Mouse (Mus musculus): ENCODE results near the gene Dner. TPM values are rescaled to one million over a fixed set of nuclear protein-coding genes. Genes with fewer than 3 reads are reported as not detected.

The Dner gene
- polyA plus RNA-seq, 1 experiment = 3.3 TPM

- WGBS = 58% methylated on average over 12 of the region's 12 CpGs
- peaks cover 2% of the 10 kb centered on the region; the same call in 1 of the 2 replicates for H3K4me1 ChIP-seq (ENCODE audit: control insufficient read depth, insufficient read depth, insufficient read length, low read length)
These were observed 291.1 kb downstream of the Dner start for GRCm38 (mm10) chr1:84404880-84405279.

DNA sequence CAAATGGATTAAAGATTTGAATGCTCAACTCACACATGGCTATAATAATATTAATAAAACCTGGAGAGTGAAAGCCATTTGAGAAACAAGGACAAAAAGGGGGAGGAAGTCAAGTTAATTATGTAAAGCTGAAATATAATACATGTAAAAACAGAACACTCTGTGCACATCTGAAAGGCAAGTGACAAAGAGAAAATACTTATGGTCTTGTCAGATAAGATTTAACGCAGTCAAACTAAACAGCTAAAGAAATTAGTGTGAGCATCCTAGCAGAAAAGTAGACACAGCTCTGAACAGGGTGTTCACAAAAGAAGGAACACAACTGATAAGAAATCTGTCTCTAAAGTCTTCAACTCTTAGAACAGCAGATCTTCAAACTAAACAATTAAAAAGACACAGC is 293.9 kb downstream of the Dner start:
- TF ChIP-seq POLR2A (IDR thresholded peaks at IDR 0.05; ENCODE audit: low read depth, low read length) (no peak), CTCF (IDR thresholded peaks at IDR 0.05; ENCODE audit: extremely low read depth, insufficient read length, insufficient replicate concordance, low read depth, low read length) (no peak)
- 84% methylated on average over 1 of the region's 1 CpGs for WGBS
- no peak overlapping the region for H3K27ac ChIP-seq (ENCODE audit: insufficient read depth, low read depth, low read length)
- H3K4me1 ChIP-seq (ENCODE audit: control insufficient read depth, insufficient read depth, insufficient read length, low read length) = peaks cover under 1% of the 10 kb centered on the region; the same call in 1 of the 2 replicates
- H3K27me3 ChIP-seq (ENCODE audit: control insufficient read depth, insufficient read depth, low read length) = no peaks in the 10 kb centered on the region
- no peaks in the 10 kb centered on the region for H3K36me3 ChIP-seq (ENCODE audit: control insufficient read depth, insufficient read depth, low read length)
- H3K4me3 ChIP-seq (ENCODE audit: low read depth, low read length) = no peak overlapping the region

More at GRCm38 (mm10) chr1:84404880-84405279, 291.1 kb downstream of the Dner start:
- Histone ChIP-seq H3K27ac (ENCODE audit: insufficient read depth, low read depth, low read length) (no peak overlapping the region), H3K36me3 (ENCODE audit: control insufficient read depth, insufficient read depth, low read length) (no peaks in the 10 kb centered on the region), H3K27me3 (ENCODE audit: control insufficient read depth, insufficient read depth, low read length) (no peaks in the 10 kb centered on the region), H3K4me3 (ENCODE audit: low read depth, low read length) (no peak overlapping the region)
- TF ChIP-seq POLR2A (IDR thresholded peaks at IDR 0.05; ENCODE audit: low read depth, low read length) (no peak), CTCF (IDR thresholded peaks at IDR 0.05; ENCODE audit: extremely low read depth, insufficient read length, insufficient replicate concordance, low read depth, low read length) (no peak)

DNA sequence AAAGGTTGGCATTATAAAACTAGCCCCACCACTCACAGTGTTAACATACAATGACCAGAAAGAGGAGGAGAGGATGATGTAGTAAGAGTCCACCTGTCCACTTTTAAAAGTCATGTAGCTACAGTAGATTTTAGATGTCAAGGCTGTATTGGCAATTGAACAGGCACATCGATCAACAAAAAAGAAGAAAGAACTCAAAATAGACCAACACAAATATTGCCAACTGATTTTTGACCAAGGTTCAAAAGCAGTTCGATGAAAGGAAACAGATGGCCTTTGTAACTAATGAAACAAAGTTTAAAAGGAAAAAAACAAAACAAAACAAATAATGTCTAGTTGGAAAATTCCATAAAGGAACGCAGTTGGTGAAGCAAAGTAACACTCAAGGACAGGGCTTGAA is 296.4 kb downstream of the Dner start:
- H3K4me1 ChIP-seq (ENCODE audit: control insufficient read depth, insufficient read depth, insufficient read length, low read length) = no peaks in the 10 kb centered on the region
- 74% methylated on average over 3 of the region's 3 CpGs for WGBS
- no peaks in the 10 kb centered on the region for H3K36me3 ChIP-seq (ENCODE audit: control insufficient read depth, insufficient read depth, low read length)
- no peak overlapping the region for H3K4me3 ChIP-seq (ENCODE audit: low read depth, low read length)
- H3K27ac ChIP-seq (ENCODE audit: insufficient read depth, low read depth, low read length) = no peak overlapping the region
- no peaks in the 10 kb centered on the region for H3K27me3 ChIP-seq (ENCODE audit: control insufficient read depth, insufficient read depth, low read length)
- TF ChIP-seq CTCF (IDR thresholded peaks at IDR 0.05; ENCODE audit: extremely low read depth, insufficient read length, insufficient replicate concordance, low read depth, low read length) (no peak), POLR2A (IDR thresholded peaks at IDR 0.05; ENCODE audit: low read depth, low read length) (no peak)

- H3K4me3 ChIP-seq (ENCODE audit: low read depth, low read length) = no peak overlapping the region
- no peaks in the 10 kb centered on the region for H3K27me3 ChIP-seq (ENCODE audit: control insufficient read depth, insufficient read depth, low read length)
- no peak for TF ChIP-seq CTCF (IDR thresholded peaks at IDR 0.05; ENCODE audit: extremely low read depth, insufficient read length, insufficient replicate concordance, low read depth, low read length)
- no peak for TF ChIP-seq POLR2A (IDR thresholded peaks at IDR 0.05; ENCODE audit: low read depth, low read length)
- no peak overlapping the region for H3K27ac ChIP-seq (ENCODE audit: insufficient read depth, low read depth, low read length)
- no peaks in the 10 kb centered on the region for H3K4me1 ChIP-seq (ENCODE audit: control insufficient read depth, insufficient read depth, insufficient read length, low read length)
- no peaks in the 10 kb centered on the region for H3K36me3 ChIP-seq (ENCODE audit: control insufficient read depth, insufficient read depth, low read length)
- WGBS = 90% methylated on average over 4 of the region's 4 CpGs
These were observed 296.9 kb downstream of the Dner start for GRCm38 (mm10) chr1:84399118-84399517.

DNA sequence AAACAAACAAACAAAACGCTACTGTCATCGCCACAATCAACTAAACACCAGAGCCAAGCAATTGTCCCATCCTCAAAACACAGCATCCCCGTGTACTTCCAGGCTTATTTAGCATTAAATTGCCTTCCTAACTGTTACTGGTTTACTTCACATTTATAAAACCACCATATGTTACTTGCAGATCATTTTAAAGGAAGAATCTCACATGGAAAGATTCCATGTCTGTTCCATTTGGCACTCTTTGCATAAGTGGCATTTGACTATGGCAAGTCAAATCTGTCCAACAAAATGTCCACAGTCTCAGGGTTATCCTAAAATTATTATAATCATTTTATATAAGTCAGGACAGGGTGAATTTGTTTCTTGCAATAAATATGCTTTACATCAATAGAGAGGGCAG is 299.2 kb downstream of the Dner start:
- Histone ChIP-seq H3K4me3 (ENCODE audit: low read depth, low read length) (no peak overlapping the region), H3K27ac (ENCODE audit: insufficient read depth, low read depth, low read length) (no peak overlapping the region), H3K4me1 (ENCODE audit: control insufficient read depth, insufficient read depth, insufficient read length, low read length) (no peaks in the 10 kb centered on the region), H3K27me3 (ENCODE audit: control insufficient read depth, insufficient read depth, low read length) (no peaks in the 10 kb centered on the region), H3K36me3 (ENCODE audit: control insufficient read depth, insufficient read depth, low read length) (no peaks in the 10 kb centered on the region)
- WGBS = 66% methylated on average over 3 of the region's 3 CpGs
- TF ChIP-seq CTCF (IDR thresholded peaks at IDR 0.05; ENCODE audit: extremely low read depth, insufficient read length, insufficient replicate concordance, low read depth, low read length) = no peak
- no peak for TF ChIP-seq POLR2A (IDR thresholded peaks at IDR 0.05; ENCODE audit: low read depth, low read length)

DNA sequence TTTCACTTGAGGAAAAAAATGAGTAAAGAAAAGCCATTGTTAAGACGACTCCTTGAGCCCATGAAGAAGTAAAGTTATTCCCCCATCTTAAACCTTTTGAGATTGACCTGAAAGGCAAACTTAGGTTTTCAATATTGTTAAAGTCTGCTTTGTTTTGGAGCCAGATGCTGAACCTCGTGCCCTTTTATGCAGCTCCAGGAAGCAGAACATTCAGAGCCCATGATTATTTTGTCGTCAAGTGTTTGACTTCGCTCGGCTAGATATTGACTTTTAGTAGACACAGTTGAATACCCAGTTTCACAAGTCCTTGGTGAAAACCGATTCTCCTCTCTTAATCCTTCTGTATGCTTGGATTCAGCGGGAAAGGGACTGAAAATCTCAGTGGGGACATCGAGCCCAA is 300.1 kb downstream of the Dner start:
- 72% methylated on average over 8 of the region's 8 CpGs for WGBS
- H3K36me3 ChIP-seq (ENCODE audit: control insufficient read depth, insufficient read depth, low read length) = no peaks in the 10 kb centered on the region
- no peak overlapping the region for H3K4me3 ChIP-seq (ENCODE audit: low read depth, low read length)
- no peak for TF ChIP-seq POLR2A (IDR thresholded peaks at IDR 0.05; ENCODE audit: low read depth, low read length)
- TF ChIP-seq CTCF (IDR thresholded peaks at IDR 0.05; ENCODE audit: extremely low read depth, insufficient read length, insufficient replicate concordance, low read depth, low read length) = no peak
- H3K27ac ChIP-seq (ENCODE audit: insufficient read depth, low read depth, low read length) = no peak overlapping the region
- no peaks in the 10 kb centered on the region for H3K4me1 ChIP-seq (ENCODE audit: control insufficient read depth, insufficient read depth, insufficient read length, low read length)
- H3K27me3 ChIP-seq (ENCODE audit: control insufficient read depth, insufficient read depth, low read length) = no peaks in the 10 kb centered on the region

DNA sequence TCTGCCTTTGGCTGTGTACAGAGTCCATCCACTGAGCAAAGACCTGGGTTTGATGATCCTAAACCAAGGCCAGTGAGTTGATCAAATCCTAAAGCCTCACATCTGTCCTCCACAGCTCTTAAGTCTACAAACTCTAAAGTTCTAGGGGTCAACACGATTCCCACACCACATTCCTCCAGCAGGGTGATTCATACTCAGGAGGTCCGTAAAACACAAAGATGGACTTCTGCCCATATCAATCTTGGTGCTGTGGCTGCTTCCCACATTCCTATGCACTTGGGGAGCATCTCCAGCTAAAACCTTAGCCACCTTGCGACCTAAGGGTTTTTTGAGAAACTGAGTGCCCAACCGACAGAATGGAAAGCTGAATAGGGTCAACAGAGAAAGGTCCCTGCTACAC is 305.1 kb downstream of the Dner start:
- TF ChIP-seq POLR2A (IDR thresholded peaks at IDR 0.05; ENCODE audit: low read depth, low read length) (no peak), CTCF (IDR thresholded peaks at IDR 0.05; ENCODE audit: extremely low read depth, insufficient read length, insufficient replicate concordance, low read depth, low read length) (no peak)
- H3K36me3 ChIP-seq (ENCODE audit: control insufficient read depth, insufficient read depth, low read length) = no peaks in the 10 kb centered on the region
- no peaks in the 10 kb centered on the region for H3K4me1 ChIP-seq (ENCODE audit: control insufficient read depth, insufficient read depth, insufficient read length, low read length)
- no peak overlapping the region for H3K4me3 ChIP-seq (ENCODE audit: low read depth, low read length)
- 90% methylated on average over 4 of the region's 4 CpGs for WGBS
- no peaks in the 10 kb centered on the region for H3K27me3 ChIP-seq (ENCODE audit: control insufficient read depth, insufficient read depth, low read length)
- H3K27ac ChIP-seq (ENCODE audit: insufficient read depth, low read depth, low read length) = no peak overlapping the region

DNA sequence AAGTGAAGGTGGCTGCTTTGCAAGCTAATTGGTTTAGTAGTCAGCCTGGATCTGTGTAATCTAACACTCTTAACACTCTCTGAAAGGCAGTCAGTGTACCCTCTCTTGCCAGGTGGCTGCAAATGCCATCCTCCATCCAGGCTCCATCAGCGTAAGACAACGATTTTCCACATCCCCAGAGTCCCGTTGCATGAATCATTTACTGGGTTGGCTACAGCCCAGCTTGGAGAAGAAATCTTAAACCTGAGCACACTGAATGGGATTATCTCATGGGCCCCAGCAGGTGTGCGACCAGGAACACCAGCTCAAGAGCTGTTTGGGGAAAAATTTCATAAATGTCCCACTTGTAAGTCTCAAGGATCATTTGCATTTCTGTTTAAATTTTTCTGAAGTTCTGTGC is 308.4 kb downstream of the Dner start:
- H3K27ac ChIP-seq (ENCODE audit: insufficient read depth, low read depth, low read length) = no peak overlapping the region
- H3K4me1 ChIP-seq (ENCODE audit: control insufficient read depth, insufficient read depth, insufficient read length, low read length) = no peaks in the 10 kb centered on the region
- no peaks in the 10 kb centered on the region for H3K36me3 ChIP-seq (ENCODE audit: control insufficient read depth, insufficient read depth, low read length)
- no peaks in the 10 kb centered on the region for H3K27me3 ChIP-seq (ENCODE audit: control insufficient read depth, insufficient read depth, low read length)
- 46% methylated on average over 4 of the region's 4 CpGs for WGBS
- H3K4me3 ChIP-seq (ENCODE audit: low read depth, low read length) = no peak overlapping the region
- TF ChIP-seq POLR2A (IDR thresholded peaks at IDR 0.05; ENCODE audit: low read depth, low read length) (no peak), CTCF (IDR thresholded peaks at IDR 0.05; ENCODE audit: extremely low read depth, insufficient read length, insufficient replicate concordance, low read depth, low read length) (no peak)
